Mouse (Mus musculus): ENCODE measurements around the gene Abca6.

DNA sequence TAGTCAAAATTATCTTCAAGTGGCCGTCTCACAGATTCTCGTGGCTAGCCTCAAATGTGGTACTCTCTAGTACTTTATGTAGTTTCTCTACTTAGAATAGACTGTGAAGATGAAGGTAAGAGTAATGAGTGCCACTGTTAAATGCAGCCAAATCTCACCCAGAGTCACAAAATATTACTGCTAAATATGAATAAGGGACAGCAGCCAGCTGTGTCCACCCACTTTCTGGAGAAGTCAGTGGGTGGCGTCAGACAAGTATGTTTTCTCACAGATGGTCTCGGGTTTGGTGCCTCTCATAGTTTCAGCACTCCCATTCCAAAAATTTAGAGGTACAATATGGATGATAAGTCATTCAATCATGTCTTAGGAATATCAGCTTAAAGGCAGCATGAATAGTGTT is 56.3 kb downstream of the Abca6 start:
- no peak for TF ChIP-seq USF1 (IDR thresholded peaks at IDR 0.05; ENCODE audit: low read depth)
- TF ChIP-seq CTCF (IDR thresholded peaks at IDR 0.05; ENCODE audit: control insufficient read depth, insufficient read depth, insufficient read length), result no peak
- no peak for TF ChIP-seq MYOG (IDR thresholded peaks at IDR 0.05; ENCODE audit: control insufficient read depth, extremely low read depth, insufficient read length)
- TF ChIP-seq MYOD1 (IDR thresholded peaks at IDR 0.05; ENCODE audit: control insufficient read depth, insufficient read length, low read depth), result no peak
- TF ChIP-seq FOSL1 (IDR thresholded peaks at IDR 0.05; ENCODE audit: insufficient read depth, low read length, poor library complexity, severe bottlenecking), result no peak
- no peak for TF ChIP-seq MAX (IDR thresholded peaks at IDR 0.05)

All from C2C12 (cell line).